Mouse (Mus musculus): ENCODE measurements around the gene Gm10803.
"Not testable (repeated sequence)": the region's sequence is repeated elsewhere in the genome, so short reads cannot be mapped to it uniquely, and the experiment has no call there.

Gm10803 gene

DNA sequence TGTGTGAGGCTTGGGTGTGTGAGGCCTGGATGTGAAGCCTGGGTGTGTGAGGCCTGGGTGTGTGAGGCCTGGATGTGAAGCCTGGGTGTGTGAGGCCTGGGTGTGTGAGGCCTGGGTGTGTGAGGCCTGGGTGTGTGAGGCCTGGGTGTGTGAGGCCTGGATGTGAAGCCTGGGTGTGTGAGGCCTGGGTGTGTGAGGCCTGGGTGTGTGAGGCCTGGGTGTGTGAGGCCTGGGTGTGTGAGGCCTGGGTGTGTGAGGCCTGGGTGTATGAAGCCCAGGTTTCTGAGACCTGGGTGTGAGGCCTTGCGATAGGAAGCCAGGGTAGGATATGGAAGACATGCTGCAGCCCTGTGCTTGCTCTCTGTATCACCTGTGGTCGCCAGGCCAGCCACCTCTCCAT, at the start of gene Gm10803:
TSS of gene Gm10803 (plus strand) at position 301 of the 400 bp plus-strand sequence.
- not testable (repeated sequence) for DNase-seq

GRCm38 (mm10) chr2:93510839-93511238, 49.5 kb upstream of the Gm10803 start:
- DNase-seq = peak; percentile 44

DNA sequence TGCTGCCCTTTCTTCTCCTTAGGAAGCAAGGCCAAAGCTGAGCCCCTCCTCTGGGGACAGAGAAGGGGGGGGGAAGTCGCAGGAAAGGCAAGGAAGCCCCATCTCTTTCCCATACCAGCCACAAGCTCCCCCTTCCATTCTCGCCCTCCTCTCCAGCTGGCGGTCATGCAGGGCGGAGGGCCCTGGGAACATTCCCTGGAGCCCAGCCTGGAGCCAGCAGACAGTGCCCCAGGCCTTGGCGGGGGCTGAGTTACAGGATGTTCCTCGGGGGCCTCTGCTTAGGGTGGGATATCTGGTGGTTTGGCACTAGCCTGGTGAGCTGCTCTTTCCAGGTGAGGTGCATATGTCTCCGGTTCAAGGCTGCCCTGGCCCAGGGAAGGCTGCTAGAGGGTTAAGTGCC, 48.2 kb upstream of the Gm10803 start:
- no peak for DNase-seq

DNA sequence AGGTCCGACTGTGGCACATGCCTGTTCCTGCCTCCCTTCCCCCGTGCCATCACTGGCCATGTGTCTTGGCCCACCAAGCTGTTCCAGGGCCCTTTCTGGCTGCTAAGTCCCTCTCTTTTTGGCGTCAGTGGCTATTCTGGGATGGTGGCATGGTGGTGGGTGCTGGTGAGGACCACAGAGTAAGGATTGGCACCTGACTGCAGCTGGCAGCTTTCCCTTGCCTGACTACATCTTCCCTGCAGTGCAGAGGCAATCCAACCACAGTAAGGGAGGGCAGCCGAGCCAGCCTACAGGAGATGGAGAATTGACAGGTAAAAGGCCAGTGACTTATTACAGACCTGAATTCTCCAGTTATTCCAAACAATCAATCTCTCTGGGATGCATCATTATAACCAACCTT, 45.1 kb upstream of the Gm10803 start:
- DNase-seq = no peak

DNA sequence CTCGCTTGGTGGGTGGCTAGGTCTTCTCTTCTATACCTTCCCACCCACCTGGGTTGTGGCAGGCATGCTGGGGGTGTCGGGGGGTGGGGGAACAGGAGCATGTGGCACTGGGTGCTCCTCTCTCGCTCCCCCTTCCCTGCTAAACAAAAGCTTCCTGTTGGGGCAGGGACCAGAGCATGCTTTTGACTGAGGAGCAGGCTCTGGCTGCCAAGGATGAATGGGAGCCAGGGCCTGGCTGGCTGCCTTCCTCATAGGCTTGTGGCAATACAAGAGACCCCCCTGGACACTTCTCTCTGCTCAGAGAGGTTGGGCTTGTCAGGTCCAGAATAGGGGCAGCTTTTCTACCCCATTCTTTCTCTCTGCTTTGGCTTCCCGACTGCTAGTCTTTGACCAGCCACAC, 39.3 kb upstream of the Gm10803 start:
- DNase-seq = no peak

DNA sequence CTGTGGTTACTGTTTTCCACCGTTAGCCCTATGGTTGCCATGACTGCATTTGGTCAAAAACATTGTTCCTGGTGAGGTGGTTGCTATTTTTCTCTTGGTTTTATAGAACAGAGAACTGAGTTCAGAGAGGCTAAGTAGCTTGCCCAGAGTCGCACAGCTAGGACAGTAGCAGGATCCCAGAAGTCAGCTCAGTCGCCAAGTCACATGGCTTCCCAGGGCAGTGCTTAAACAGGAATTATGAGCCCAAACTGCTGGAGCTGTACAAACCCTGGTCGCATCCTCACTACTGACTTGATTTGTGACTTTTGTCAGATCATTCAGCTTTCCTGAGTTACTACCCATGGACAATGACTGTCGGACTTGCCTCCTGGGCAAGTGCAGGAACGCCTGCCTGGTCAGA, 38.8 kb upstream of the Gm10803 start:
- DNase-seq = no peak

DNA sequence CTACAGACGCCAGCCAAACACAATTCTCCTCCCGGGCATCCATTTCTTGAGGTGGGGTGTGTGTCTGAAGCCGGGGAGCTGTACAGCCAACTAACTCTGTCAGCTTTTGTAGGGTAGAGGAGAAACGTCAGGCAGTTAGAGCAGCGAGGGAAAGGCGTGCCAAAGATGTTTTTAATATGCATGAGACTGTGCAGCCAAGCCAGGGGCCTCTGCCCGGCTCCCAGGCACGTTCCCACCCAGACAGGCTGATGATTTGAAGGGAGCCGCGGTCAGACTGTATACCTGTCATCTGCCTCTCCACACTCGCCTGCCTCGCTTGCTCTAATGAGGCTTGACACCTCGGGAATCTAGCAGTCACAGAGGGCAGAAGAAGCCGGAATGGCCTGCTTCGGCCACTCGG, 38.4 kb upstream of the Gm10803 start:
- DNase-seq = peak; percentile 70

GRCm38 (mm10) chr2:93525033-93525762, 35.2 kb upstream of the Gm10803 start:
- DNase-seq = no peak

DNA sequence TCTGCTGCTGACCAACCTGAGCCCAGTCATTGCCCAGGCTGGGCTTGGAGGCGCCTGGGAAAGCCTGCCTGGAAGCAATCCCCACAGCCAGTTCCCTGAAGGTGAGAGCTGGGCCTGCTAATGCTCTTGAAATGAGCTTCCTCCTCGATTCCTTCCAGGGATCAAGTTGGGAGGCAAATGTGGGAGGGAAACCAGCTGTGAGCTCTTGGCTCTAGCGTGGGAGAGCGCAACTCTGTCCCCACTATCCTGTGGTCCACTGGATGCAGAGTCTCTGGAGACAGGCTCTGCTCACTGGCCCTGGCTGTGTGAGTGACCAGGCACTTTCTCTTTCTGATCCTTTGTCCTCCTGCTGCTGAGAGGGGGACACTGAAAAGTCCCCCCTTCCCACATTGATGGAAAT, 30.8 kb upstream of the Gm10803 start:
- no peak for DNase-seq

GRCm38 (mm10) chr2:93533891-93534290, 26.5 kb upstream of the Gm10803 start:
- DNase-seq = no peak

DNA sequence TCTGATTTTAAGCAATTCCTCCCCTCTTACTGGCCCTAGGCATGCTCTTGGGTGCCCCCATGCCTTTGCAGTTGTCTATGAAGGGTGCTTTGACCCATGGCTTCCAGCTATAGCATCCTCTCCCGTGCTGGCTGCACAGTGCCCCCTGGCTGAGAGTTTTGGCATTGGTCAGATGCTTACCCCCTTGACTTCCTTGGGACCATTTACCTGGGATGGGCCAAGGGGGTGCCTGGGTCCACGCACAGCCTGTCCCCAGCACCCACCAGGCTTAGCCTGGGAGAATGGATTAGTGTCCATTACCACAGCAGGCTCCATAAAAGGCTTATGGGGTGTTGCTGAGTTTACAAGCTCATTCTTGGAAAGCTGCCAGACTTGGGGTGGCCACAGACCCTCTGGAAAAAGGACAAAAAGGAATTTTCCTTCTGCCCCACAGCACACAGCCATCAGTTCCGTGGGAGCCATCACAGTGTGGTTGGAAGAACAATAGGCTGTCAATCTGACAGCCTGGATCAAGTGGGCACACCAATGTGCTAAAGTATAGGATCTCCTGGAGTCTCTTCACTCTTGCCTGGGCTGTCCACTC, 22.9 kb upstream of the Gm10803 start:
- peak; percentile 82 for DNase-seq

- DNase-seq = peak; percentile 23
Observed at GRCm38 (mm10) chr2:93538140-93538539, 22.2 kb upstream of the Gm10803 start.

GRCm38 (mm10) chr2:93541771-93542170, 18.6 kb upstream of the Gm10803 start:
- DNase-seq = no peak

GRCm38 (mm10) chr2:93552676-93553521, 7.5 kb upstream of the Gm10803 start:
- DNase-seq = no peak

GRCm38 (mm10) chr2:93553905-93554304, 6.5 kb upstream of the Gm10803 start:
- DNase-seq = no peak

DNA sequence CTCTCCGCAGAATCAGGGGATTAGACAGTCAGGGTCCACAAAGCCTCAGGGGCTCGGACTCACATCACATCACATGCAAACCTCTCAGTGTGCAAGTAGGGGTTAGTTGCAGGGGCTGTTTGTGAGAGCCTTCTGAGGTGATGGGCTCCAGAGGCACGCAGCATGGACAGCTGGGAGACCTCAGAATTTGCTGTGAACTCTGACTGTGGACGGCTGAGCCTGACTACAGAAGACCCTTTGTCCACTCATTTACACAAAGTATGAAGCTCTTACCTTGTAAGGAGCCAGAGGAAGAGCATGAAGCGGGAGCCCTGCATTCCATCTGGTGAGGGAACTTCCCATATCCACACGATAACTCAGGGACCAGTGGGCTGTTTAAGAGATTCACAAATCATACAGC, 5.3 kb downstream of the Gm10803 start:
- peak; percentile 48 for DNase-seq

GRCm38 (mm10) chr2:93567675-93568074, 7.3 kb downstream of the Gm10803 start:
- DNase-seq = peak; percentile 67

GRCm38 (mm10) chr2:93572565-93572964, 12.2 kb downstream of the Gm10803 start:
- no peak for DNase-seq

DNA sequence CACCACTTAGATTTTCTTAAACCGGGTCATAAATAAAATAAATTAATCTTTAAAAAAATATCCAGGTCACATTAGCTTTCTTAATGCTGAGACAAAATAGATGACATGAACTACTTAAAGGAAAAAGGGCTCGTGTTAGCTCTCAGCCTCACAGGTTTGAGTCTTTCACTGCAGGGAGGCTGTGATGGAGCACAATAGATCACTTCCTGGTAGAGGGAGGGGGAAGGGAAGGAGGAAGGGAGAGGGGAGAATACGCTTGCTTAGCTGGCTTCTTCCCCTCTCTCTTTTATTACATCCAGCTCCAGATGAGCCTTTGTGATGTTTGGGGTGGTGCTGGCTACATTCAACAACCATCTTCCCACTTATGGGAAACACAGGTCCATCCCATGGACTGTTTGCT, 20.9 kb downstream of the Gm10803 start:
- DNase-seq = peak; percentile 11

- no peak for DNase-seq
Observed at GRCm38 (mm10) chr2:93585821-93586220, 25.5 kb downstream of the Gm10803 start.

DNA sequence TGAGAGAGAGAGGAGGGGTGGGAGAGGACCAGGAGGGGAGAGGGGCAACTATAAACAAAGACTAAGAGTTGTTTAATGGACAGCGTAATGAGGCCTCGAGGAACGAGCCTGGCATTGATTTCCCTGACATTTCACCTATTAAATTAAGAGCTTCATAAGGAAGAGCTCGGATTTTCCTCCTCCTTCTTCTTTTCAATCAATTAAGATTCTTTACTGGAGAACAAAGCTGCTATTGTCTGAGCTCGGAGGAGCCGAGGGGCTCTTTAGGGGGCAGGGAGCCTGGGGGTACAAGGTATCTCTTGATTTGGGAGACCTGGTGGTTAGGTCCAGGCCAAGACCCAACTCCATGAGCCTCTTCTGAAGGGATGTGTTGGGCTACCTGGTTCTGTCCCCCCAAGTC, 27.1 kb downstream of the Gm10803 start:
- peak; percentile 50 for DNase-seq

DNA sequence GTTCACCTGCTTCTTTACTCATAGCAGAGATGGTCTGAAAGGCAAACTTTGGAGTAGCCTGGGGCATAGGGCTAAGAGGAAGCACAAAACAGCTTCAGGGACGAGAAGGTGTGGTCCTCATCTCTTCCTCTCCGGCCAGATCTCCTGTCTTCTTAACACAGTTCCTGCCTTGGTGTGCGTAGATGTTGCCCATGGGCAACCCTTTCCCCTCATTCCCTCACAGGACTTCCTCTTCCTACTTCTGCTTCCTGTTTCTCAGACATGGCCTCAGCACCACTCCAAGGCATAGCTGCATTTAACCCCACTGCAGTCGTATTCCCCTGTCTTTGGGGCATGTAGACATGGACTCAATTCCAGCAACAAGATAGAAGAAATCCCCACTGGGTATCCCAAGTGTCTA, 29.5 kb downstream of the Gm10803 start:
- no peak for DNase-seq

DNA sequence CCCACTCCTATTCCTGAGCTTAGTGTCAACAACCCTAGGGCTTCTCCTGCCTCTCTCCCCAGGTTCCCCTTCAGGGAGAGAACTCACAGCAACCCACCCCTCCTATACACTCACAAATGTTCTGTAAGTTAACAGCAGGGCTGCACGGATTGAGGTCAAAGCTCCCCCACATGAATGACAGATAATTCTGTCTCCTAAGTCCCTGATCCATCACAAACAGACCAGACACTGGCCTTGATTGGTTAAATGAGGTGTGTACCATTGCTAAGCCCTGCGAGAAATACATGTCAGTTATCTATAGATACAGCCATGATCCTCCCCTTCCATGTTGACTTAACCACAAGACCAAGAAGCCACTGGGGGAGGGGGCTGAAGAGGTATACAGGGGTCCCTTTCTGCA, 31.3 kb downstream of the Gm10803 start:
- peak; percentile 77 for DNase-seq
